Mouse (Mus musculus): ENCODE data around the gene Obscn. TPM values are rescaled to one million over a fixed set of nuclear protein-coding genes. Genes with fewer than 3 reads are reported as not detected.

The Obscn gene
- total and polyA plus RNA-seq, 3 experiments: 0.09 to 0.13 (median 0.13) TPM

GRCm38 (mm10) chr11:59002327-59003079, 133.7 kb downstream of the Obscn start:
- TF ChIP-seq ZC3H11A (IDR thresholded peaks at IDR 0.05; ENCODE audit: low read depth, low read length) (no peak), ELF1 (IDR thresholded peaks at IDR 0.05; ENCODE audit: low read depth, low read length) (no peak), MAX (IDR thresholded peaks at IDR 0.05; ENCODE audit: low read length) (no peak), E2F4 (IDR thresholded peaks at IDR 0.05; ENCODE audit: insufficient replicate concordance, low read depth, low read length) (no peak), RAD21 (IDR thresholded peaks at IDR 0.05; ENCODE audit: low read depth, low read length) (no peak), ZNF384 (IDR thresholded peaks at IDR 0.05; ENCODE audit: low read depth, low read length) (no peak), JUN (IDR thresholded peaks at IDR 0.05; ENCODE audit: insufficient read depth, low read depth, low read length) (no peak), MYC (IDR thresholded peaks at IDR 0.05; ENCODE audit: low read depth, low read length) (no peak), ZKSCAN1 (IDR thresholded peaks at IDR 0.05; ENCODE audit: borderline replicate concordance, low read depth, low read length) (no peak), POLR2AphosphoS2 (IDR thresholded peaks at IDR 0.05; ENCODE audit: low read depth, low read length) (no peak), IRF4 (IDR thresholded peaks at IDR 0.05; ENCODE audit: low read depth, low read length) (no peak), TBP (conservative IDR thresholded peaks at IDR 0.05; ENCODE audit: low read depth, low read length) (no peak), USF2 (conservative IDR thresholded peaks at IDR 0.05; ENCODE audit: low read depth, low read length) (no peak), SIN3A (IDR thresholded peaks at IDR 0.05; ENCODE audit: low read length) (no peak), TCF12 (IDR thresholded peaks at IDR 0.05; ENCODE audit: low read depth, low read length) (no peak), GABPA (IDR thresholded peaks at IDR 0.05; ENCODE audit: insufficient replicate concordance, low read depth, low read length) (no peak), BHLHE40 (IDR thresholded peaks at IDR 0.05; ENCODE audit: low read depth, low read length) (no peak), KAT2A (IDR thresholded peaks at IDR 0.05; ENCODE audit: insufficient replicate concordance, low read length) (no peak), CHD1 (IDR thresholded peaks at IDR 0.05; ENCODE audit: low read depth, low read length) (no peak), ETS1 (conservative IDR thresholded peaks at IDR 0.05; ENCODE audit: low read depth, low read length) (no peak)
- Histone ChIP-seq H3K4me1 (ENCODE audit: control insufficient read depth in 1 of 2, insufficient read depth in 2 of 2) (peaks cover 0 to 13% of the 10 kb centered on the region in 2 experiments; a peak in 2 of 4 replicates), H3K27me3 (replicated peaks) (peaks cover 75% of the 10 kb centered on the region), H3K9ac (ENCODE audit: insufficient read depth, low read depth) (no peak overlapping the region), H3K4me2 (ENCODE audit: insufficient read depth, low read depth, poor library complexity, severe bottlenecking) (no peak overlapping the region), H3K36me3 (replicated peaks in 1 of 2; ENCODE audit: control insufficient read depth in 1 of 2, insufficient read depth in 1 of 2, low read length in 1 of 2) (no peaks in the 10 kb centered on the region), H3K27ac (ENCODE audit: insufficient read depth, low read depth) (no peak overlapping the region), H3K79me2 (replicated peaks; ENCODE audit: control insufficient read depth, extremely low read depth, insufficient read depth, poor library complexity, severe bottlenecking) (no peaks in the 10 kb centered on the region), H3K9me3 (replicated peaks; ENCODE audit: low read length) (no peaks in the 10 kb centered on the region), H3K4me3 (replicated peaks in 1 of 3; ENCODE audit: low read depth in 2 of 3, low read length in 2 of 3, poor library complexity in 1 of 3) (no peak overlapping the region)
- dilution Hi-C loops (cut with MboI; ENCODE audit: extremely low pct_ligation_motif_present, extremely low pct_unique_long_range_greater_than_20kb, low sequenced_read_pairs) (no loop called here), in situ Hi-C loops (cut with MboI; ENCODE audit: low pct_ligation_motif_present, low pct_unique_long_range_greater_than_20kb, low sequenced_read_pairs) (no loop called here)
- DNase-seq (ENCODE audit: extremely low read depth): no peak
